Mouse (Mus musculus) brain, embryonic 14.5 days (tissue): ENCODE measurements around the gene Pde10a. TPM values are rescaled to one million over a fixed set of nuclear protein-coding genes. Genes with fewer than 3 reads are reported as not detected.

Experiments used
- DNase-seq: peaks from one replicate; pipeline ENCODE4 v3.0.0-alpha.2; 2011; ENCODE audit warnings: low read depth
- CTCF ChIP-seq: fragments of 200-500 bp; IDR thresholded peaks from 2 replicates; pipeline ENCODE4 v1.5.1; 2012; ENCODE audit warnings: inconsistent platforms, mild to moderate bottlenecking, moderate library complexity, borderline replicate concordance; ENCODE audit not compliant: insufficient read depth, insufficient read length; ENCODE audit errors: extremely low read depth
- POLR2A ChIP-seq: fragments of 200-500 bp; IDR thresholded peaks from 2 replicates; pipeline ENCODE4 v1.6.1; 2012; ENCODE audit warnings: mild to moderate bottlenecking, inconsistent platforms, borderline replicate concordance; ENCODE audit not compliant: poor library complexity, insufficient read depth, insufficient read length, severe bottlenecking; ENCODE audit errors: extremely low read depth
- polyA plus RNA-seq: library from polyadenylated mRNA; depleted of rRNA; stranded (reverse); fragments of >200 nt; gene quantifications from 2 replicates; pipeline ENCODE4 v1.2.3, GENCODE M21; 2012

Gene Pde10a
- polyA plus RNA-seq, 1 experiment = 33.0 TPM

DNA sequence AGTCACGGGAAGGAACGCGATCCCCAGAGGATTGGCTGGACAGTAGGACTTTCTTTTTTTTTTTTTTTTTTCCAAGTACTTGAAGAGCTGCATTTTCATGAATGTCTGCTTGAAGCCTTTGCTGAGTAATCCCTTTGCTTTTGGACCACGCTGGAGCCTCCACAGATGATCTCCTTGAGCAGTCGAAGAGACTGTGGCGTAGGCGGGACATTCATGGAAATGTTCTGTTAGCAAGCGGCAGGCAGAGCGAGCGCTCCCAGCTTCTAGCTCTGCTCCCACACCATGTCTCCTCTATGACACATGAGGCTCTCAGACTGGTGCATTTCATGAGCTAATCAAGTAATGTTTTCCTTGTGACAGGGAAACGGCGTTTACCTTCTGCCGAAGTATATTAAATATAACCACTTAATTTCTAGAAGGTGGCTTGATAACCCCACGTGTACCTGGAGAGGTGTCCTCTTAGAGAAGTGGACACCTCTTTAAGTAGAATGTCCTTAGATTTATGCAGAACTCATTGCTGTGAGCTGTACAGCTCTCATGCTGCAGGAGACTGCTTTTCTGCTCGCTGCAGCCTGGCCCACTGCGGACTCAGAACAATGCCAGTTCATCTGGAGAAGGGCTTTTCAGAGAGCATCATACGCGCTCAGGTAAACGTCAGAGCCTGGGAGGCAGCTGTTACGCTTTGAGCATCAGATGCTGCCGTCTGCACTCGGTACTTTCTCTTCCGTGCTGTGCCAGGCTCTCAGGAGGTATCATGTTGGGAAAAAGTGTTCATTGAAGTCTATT is 333.7 kb downstream of the Pde10a start:
- TF ChIP-seq CTCF = no peak
- TF ChIP-seq POLR2A = no peak
- DNase-seq = peak; percentile 56

GRCm38 (mm10) chr17:8859489-8859888 is 334.3 kb downstream of the Pde10a start:
- TF ChIP-seq CTCF = no peak
- no peak for TF ChIP-seq POLR2A
- DNase-seq = no peak

- DNase-seq = peak; percentile 91
- TF ChIP-seq CTCF (no peak), POLR2A (no peak)
These were observed 339.7 kb downstream of the Pde10a start for GRCm38 (mm10) chr17:8864638-8865497.

DNA sequence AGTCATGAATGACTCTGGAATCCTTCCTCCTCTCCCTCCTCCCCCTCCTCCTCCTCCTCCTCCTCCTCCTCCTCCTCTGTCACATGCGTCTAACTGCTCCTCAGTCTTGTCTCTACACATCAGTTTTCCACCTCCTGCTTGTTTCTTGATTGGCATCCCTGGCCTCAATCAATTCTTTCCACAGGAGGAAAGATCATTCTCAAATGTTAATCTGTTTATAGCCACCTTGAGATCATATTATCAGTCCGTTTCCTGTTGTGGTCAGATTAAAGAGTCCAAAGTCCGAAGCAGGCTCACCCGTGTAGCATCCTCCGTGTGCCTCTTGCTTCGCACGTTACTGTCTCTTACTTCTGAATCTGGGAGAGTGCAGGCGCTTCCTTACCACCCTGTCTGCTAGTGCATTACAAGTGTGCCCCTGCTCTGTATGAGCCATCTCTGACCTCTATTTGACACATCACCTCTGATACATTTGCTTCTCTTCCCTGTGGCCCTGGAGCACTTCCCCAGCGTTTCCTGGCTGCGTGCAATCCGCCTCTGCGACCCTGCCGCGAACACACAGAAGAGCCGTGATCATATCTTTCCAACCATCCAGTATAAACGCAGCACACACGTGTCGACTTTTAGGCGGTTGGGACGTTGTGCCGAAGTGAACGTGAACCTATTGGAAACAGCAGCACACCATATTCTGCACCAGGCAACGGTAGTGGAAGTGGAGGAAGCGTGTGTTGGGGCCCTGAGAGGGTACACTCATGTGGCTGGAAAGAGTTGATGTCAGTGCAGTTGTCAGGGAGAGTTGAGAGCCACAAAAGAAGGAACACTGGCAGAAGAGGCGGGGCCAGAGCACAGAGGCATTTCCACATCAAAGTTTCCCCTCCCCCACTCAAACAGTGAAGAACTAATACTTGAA is 342.4 kb downstream of the Pde10a start:
- TF ChIP-seq CTCF (no peak), POLR2A (no peak)
- DNase-seq = no peak

GRCm38 (mm10) chr17:8869287-8869686 is 344.1 kb downstream of the Pde10a start:
- no peak for DNase-seq
- TF ChIP-seq POLR2A (no peak), CTCF (no peak)

DNA sequence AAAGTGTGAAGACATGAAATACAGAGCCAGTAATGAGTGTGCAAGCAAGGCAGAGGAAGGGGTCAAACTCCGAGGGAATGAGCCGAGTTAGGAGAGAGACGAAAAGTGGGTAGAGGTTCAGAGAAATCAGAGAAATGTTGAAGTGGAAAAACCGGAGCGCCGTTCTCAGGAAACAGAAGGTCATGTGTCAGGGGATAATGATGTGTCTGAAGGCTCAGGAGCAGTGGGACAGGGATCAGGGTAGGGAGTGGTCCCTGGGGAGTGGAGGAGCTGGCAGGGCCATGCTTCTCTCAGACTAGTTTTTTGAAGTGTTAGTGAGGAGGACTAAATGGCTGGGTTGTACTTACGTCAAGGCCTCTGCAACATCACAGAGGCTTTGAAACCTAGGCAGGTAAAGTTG is 345.7 kb downstream of the Pde10a start:
- no peak for DNase-seq
- TF ChIP-seq CTCF = no peak
- no peak for TF ChIP-seq POLR2A

GRCm38 (mm10) chr17:8871396-8871795 is 346.2 kb downstream of the Pde10a start:
- DNase-seq = no peak
- no peak for TF ChIP-seq POLR2A
- TF ChIP-seq CTCF = no peak

- TF ChIP-seq CTCF (no peak), POLR2A (no peak)
- DNase-seq = peak; percentile 64
These were observed 346.9 kb downstream of the Pde10a start for GRCm38 (mm10) chr17:8871997-8872593.

DNA sequence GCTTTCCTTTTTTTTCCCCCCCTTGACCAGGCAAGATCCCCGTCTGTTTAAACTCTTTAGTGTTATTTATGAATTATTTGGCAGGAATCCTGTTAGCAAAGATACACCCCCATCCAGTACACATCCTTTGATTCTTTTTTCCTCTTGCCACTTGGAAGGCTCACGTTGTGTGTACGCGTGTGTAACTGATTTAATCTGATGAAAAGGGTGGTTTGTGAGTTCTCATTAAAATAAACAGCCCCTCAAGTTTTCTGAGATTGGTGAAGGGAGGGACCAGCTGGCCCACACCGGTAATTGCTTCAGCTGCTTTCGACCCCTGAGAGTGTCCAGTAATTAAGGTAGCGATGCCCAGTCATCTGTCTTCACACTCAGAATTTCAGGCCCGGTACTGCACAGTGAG is 347.4 kb downstream of the Pde10a start:
- peak; percentile 65 for DNase-seq
- no peak for TF ChIP-seq CTCF
- TF ChIP-seq POLR2A = no peak

DNA sequence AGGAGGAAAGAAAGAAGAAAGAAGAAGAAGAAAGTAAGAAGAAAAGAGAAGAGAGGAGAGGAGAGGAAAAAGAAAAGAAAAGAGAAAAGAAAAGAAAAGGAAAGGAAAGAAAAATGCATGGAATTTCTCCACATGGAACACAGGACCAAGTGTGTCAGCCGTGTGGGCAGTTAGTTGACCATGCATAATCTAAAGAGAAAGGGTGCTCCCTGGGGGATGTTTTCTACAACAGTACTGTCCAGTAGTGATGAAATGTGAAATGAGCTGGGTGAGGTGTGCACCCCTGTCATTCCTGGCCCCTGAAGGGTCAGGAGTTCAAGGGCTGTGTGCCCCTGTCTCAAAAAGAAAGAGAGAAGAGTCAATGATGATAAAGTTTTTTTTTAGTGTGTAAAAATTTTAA is 352.9 kb downstream of the Pde10a start:
- TF ChIP-seq CTCF (no peak), POLR2A (no peak)
- no peak for DNase-seq
